Mouse (Mus musculus) limb, embryonic 14.5 days (tissue): ENCODE measurements around the gene Mrps6. TPM values are rescaled to one million over a fixed set of nuclear protein-coding genes. Genes with fewer than 3 reads are reported as not detected.

Experiments
- ATAC-seq: fragments of 200-750 bp; cut with Nextera tagmentation; 2 replicates; pipeline ENCODE4 v1.8.0; 2017; ENCODE audit warnings: low read depth, moderate number of reproducible peaks, moderate TSS enrichment; ENCODE audit not compliant: low FRiP score
- DNase-seq: peaks from one replicate; pipeline ENCODE4 v3.0.0-alpha.2; 2015; ENCODE audit warnings: low spot score
- H3K27ac ChIP-seq: fragments of 300-500 bp; sonication (generic); replicated peaks from 2 replicates; pipeline ENCODE4 v1.5.1; 2014; ENCODE audit warnings: low read depth, mild to moderate bottlenecking, low read length, moderate library complexity, mixed read lengths
- H3K27me3 ChIP-seq: fragments of 300-500 bp; sonication (generic); 2 replicates; pipeline ENCODE4 v1.6.1; 2014; ENCODE audit warnings: low read length, mixed read lengths; ENCODE audit not compliant: control insufficient read depth, insufficient read depth
- H3K36me3 ChIP-seq: fragments of 300-500 bp; sonication (generic); 2 replicates; pipeline ENCODE4 v1.6.1; 2014; ENCODE audit warnings: mild to moderate bottlenecking, low read length, moderate library complexity, mixed read lengths; ENCODE audit not compliant: control insufficient read depth, insufficient read depth
- H3K4me1 ChIP-seq: fragments of 300-500 bp; sonication (generic); 2 replicates; pipeline ENCODE4 v1.6.1; 2014; ENCODE audit warnings: antibody characterized with exemption, low read length, mixed read lengths; ENCODE audit not compliant: control insufficient read depth, insufficient read depth
- H3K4me2 ChIP-seq: fragments of 300-500 bp; sonication (generic); replicated peaks from 2 replicates; pipeline ENCODE4 v1.6.1; 2014; ENCODE audit warnings: low read depth, mild to moderate bottlenecking, low read length, moderate library complexity; ENCODE audit not compliant: severe bottlenecking
- H3K4me3 ChIP-seq: fragments of 300-500 bp; sonication (generic); replicated peaks from 2 replicates; pipeline ENCODE4 v1.5.1; 2014; ENCODE audit warnings: low read length
- H3K9ac ChIP-seq: fragments of 300-500 bp; sonication (generic); 2 replicates; pipeline ENCODE4 v1.6.1; 2014; ENCODE audit warnings: mild to moderate bottlenecking, low read depth, low read length, moderate library complexity; ENCODE audit not compliant: severe bottlenecking
- H3K9me3 ChIP-seq: fragments of 300-500 bp; sonication (generic); 2 replicates; pipeline ENCODE4 v1.6.1; 2016; ENCODE audit warnings: low read length; ENCODE audit not compliant: control insufficient read depth
- POLR2A ChIP-seq: fragments of 200-500 bp; IDR thresholded peaks from 2 replicates; pipeline ENCODE4 v1.8.0; 2012; ENCODE audit warnings: inconsistent platforms, mild to moderate bottlenecking, moderate library complexity, borderline replicate concordance; ENCODE audit not compliant: insufficient read depth, insufficient read length; ENCODE audit errors: extremely low read depth
- WGBS: fragments of 180-500 bp; shearing (Covaris S2); extraction: QIAGEN DNeasy Blood & Tissue Kit; methylation state at CpG from one replicate; pipeline ENCODE4 v1.1.7; 2014; 5-methylcytosine and 5-hydroxymethylcytosine counted together
- polyA plus RNA-seq, 2 experiments: library from polyadenylated mRNA; depleted of rRNA in 1 of 2; stranded (reverse) in 1 of 2; unstranded in 1 of 2; fragments of >200 nt; fragmentation: Nextera tagmentation in 1 of 2; extraction: Ambion mirVana in 1 of 2; gene quantifications; 2 replicates each; pipeline versions ENCODE4 v1.2.1 to v1.2.3; 2012 to 2014

The Mrps6 gene
- polyA plus RNA-seq, 2 experiments, result 49.5 to 101 TPM

DNA sequence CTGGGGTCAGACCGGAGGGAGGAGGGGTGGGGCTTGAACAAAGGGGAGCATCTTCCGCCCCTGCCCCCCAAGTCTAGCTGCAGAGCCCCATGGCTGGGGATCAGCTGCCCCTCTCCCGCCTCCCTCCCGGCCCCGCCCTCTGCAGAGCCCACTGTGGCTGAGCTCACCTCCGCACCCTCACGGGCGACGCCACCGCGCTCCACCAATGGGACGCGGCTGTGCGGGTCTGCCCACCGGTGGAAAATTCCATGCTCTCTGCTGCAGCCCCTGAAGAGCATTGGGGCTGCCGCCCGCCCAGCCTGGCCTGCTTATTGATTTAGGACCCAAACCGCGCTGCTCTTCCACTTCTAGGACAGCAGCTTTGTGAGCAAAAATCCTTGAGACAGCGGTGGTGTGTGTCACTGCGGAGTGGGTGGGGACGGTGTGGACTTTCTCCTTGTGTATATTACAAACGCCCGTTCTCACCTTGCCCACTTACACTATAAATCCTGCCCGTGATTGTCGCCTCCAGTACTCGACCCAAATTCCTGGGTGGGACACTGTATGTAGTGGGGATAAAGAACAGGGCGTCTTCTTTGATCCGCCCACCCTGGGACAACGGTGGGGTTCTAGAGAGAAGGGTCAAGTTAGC, 100.5 kb downstream of the Mrps6 start:
- H3K27ac ChIP-seq, result peak overlapping the region; percentile 73
- peak overlapping the region; percentile 43 for H3K4me3 ChIP-seq
- peak overlapping the region; percentile 86 for H3K4me2 ChIP-seq
- H3K9ac ChIP-seq, result peak overlapping the region; percentile 55
- DNase-seq, result peak; percentile 72
- no peaks in the 10 kb centered on the region for H3K27me3 ChIP-seq
- peak; percentile 95 for ATAC-seq
- WGBS, result 5% methylated on average over 29 of the region's 30 CpGs
- H3K4me1 ChIP-seq, result peaks cover 15% of the 10 kb centered on the region; the same call in 1 of the 2 replicates
- H3K36me3 ChIP-seq, result no peaks in the 10 kb centered on the region
- no peaks in the 10 kb centered on the region for H3K9me3 ChIP-seq
- TF ChIP-seq POLR2A, result peak; percentile 65; the same call in 1 of the 2 replicates

DNA sequence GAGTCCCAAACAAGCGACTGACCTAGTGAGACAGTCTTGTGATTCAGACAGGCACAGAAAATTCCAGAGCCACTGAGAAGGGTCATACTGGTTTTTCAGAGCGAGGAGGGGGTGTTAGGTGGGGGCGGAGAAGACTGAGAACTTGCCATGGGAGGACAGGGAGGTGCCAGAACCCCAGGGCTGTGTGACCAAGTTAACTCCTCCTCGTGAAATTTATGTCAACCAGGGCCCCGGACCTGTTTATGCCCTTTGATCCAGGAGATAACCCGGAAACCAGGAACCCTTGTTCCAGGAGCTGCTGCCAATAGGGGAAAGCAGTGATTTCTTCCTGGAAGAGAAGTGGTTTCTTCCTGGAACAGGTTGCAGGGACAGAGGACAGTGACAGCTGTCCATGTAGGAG, 101.0 kb downstream of the Mrps6 start:
- ATAC-seq, result no peak
- H3K9ac ChIP-seq, result peak overlapping the region; percentile 55
- no peaks in the 10 kb centered on the region for H3K36me3 ChIP-seq
- peak overlapping the region; percentile 86 for H3K4me2 ChIP-seq
- H3K27ac ChIP-seq, result peak overlapping the region; percentile 73
- 14% methylated on average over 6 of the region's 6 CpGs for WGBS
- no peak for DNase-seq
- TF ChIP-seq POLR2A, result no peak
- peaks cover 15% of the 10 kb centered on the region; the same call in 1 of the 2 replicates for H3K4me1 ChIP-seq
- H3K4me3 ChIP-seq, result peak overlapping the region; percentile 43
- no peaks in the 10 kb centered on the region for H3K27me3 ChIP-seq
- H3K9me3 ChIP-seq, result no peaks in the 10 kb centered on the region

Other genes with a start within 250 kb of the Mrps6 start
- 0.24 and 0.27 TPM in 2 replicates for gene Gm49711, start within 50 bp of the Mrps6 start, polyA plus RNA-seq (2012; rRNA removed)
- gene Gm49711, start within 50 bp of the Mrps6 start, polyA plus RNA-seq (2014; fragmentation: Nextera tagmentation; extraction: Ambion mirVana), result 0.36 TPM in 1 of 2 replicates, not detected in the other
- gene Slc5a3, start 52 bp downstream of the Mrps6 start, polyA plus RNA-seq (2012; rRNA removed), result 3.5 and 3.8 TPM in 2 replicates
- 9.3 and 10.7 TPM in 2 replicates for gene Slc5a3, start 52 bp downstream of the Mrps6 start, polyA plus RNA-seq (2014; fragmentation: Nextera tagmentation; extraction: Ambion mirVana)
- 0.05 and 0.09 TPM in 2 replicates for gene Kcne2, start 234.1 kb downstream of the Mrps6 start, polyA plus RNA-seq (2012; rRNA removed)
- 0.15 TPM in 1 of 2 replicates, not detected in the other for gene Kcne2, start 234.1 kb downstream of the Mrps6 start, polyA plus RNA-seq (2014; fragmentation: Nextera tagmentation; extraction: Ambion mirVana)
- 52.3 and 61.2 TPM in 2 replicates for gene Smim11, start 243.0 kb downstream of the Mrps6 start, polyA plus RNA-seq (2012; rRNA removed)
- 145 and 150 TPM in 2 replicates for gene Smim11, start 243.0 kb downstream of the Mrps6 start, polyA plus RNA-seq (2014; fragmentation: Nextera tagmentation; extraction: Ambion mirVana)